Mouse (Mus musculus): Measurements from ENCODE around the gene C130050O18Rik. TPM values are rescaled to one million over a fixed set of nuclear protein-coding genes. Genes with fewer than 3 reads are reported as not detected.

C130050O18Rik gene
- polyA plus RNA-seq, 1 experiment = not detected

DNA sequence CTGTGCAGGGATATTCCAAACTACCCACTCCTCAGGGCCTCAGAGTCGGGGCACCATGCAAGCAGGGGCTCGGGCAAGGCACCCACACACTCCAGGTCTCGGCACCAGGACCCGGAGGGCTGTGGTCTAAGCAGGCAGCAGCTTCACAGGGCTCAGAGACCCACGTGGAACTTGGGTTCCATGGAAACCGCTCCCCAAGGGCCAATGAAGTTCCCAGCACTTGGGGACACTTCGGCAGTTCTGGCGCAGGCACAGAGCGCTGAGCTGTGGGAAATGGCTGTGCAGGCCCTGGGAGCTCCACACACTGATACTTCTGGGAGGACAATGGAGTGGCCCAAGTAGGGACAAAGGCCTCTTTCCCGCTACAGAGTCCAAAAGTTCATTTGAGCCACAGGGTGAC, 48.0 kb downstream of the C130050O18Rik start:
- no peaks in the 10 kb centered on the region; the same call in none of the 2 replicates for H3K4me1 ChIP-seq (ENCODE audit: control insufficient read depth)
- H3K36me3 ChIP-seq (ENCODE audit: control insufficient read depth) = peaks cover 23% of the 10 kb centered on the region
- H3K27me3 ChIP-seq (ENCODE audit: control insufficient read depth) = no peaks in the 10 kb centered on the region
- TF ChIP-seq TAL1 (IDR thresholded peaks at IDR 0.05; ENCODE audit: low read length) (no peak), GATA1 (IDR thresholded peaks at IDR 0.05; ENCODE audit: low read length) (no peak)
- no peaks in the 10 kb centered on the region for H3K9me3 ChIP-seq (ENCODE audit: control insufficient read depth, low read length)
- H3K4me3 ChIP-seq (replicated peaks) = no peak overlapping the region

DNA sequence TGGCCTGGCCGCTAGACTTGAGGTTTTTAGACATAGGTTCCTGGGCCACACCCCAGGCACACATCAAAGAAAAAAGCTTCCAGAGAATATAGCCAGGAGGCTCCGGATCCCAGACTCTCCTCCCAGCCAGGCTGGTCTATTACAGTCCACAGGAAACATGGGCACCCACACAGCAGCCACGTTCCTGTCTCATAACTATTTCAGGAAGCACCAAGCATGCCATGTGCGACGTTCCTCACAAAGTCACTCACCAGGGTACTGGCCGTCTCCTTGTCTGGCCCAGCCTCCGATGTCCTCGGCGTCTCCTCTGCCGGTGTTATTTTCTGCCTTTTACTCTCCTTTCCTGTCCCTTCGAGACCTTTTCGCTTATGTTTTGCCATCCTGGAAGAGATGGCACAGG, 50.1 kb downstream of the C130050O18Rik start:
- TF ChIP-seq GATA1 (IDR thresholded peaks at IDR 0.05; ENCODE audit: low read length) = no peak
- no peak for TF ChIP-seq TAL1 (IDR thresholded peaks at IDR 0.05; ENCODE audit: low read length)

DNA sequence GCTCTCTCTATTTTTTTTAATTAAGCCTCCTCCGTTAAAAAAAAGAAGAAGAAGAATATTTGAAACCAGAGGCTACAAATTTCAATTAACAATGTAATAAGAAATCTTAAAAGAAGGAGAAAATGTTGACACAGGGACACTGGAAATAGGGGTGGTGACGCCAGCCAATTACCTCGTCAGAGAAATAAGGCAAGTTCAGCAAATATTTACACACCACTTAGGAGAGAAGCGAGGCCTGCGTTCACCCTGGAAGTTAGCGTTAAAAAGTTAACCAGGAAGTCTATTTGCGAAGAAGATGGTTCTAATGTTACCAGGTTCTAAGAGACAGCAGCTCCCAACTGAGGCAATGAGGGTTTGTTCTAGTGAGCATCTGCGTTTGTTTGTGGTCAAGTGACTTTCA, 52.2 kb downstream of the C130050O18Rik start:
- no peak for TF ChIP-seq TAL1 (IDR thresholded peaks at IDR 0.05; ENCODE audit: low read length)
- TF ChIP-seq GATA1 (IDR thresholded peaks at IDR 0.05; ENCODE audit: low read length) = no peak
- Histone ChIP-seq H3K27me3 (ENCODE audit: control insufficient read depth) (no peaks in the 10 kb centered on the region), H3K9me3 (ENCODE audit: control insufficient read depth, low read length) (no peaks in the 10 kb centered on the region), H3K4me3 (replicated peaks) (no peak overlapping the region), H3K4me1 (ENCODE audit: control insufficient read depth) (peaks cover 21% of the 10 kb centered on the region), H3K36me3 (ENCODE audit: control insufficient read depth) (peaks cover 19% of the 10 kb centered on the region)

More for the DNA sequence above, 50.1 kb downstream of the C130050O18Rik start:
- Histone ChIP-seq H3K27me3 (ENCODE audit: control insufficient read depth) (no peaks in the 10 kb centered on the region), H3K9me3 (ENCODE audit: control insufficient read depth, low read length) (no peaks in the 10 kb centered on the region), H3K4me1 (ENCODE audit: control insufficient read depth) (peaks cover 11% of the 10 kb centered on the region), H3K4me3 (replicated peaks) (no peak overlapping the region), H3K36me3 (ENCODE audit: control insufficient read depth) (peaks cover 23% of the 10 kb centered on the region)

DNA sequence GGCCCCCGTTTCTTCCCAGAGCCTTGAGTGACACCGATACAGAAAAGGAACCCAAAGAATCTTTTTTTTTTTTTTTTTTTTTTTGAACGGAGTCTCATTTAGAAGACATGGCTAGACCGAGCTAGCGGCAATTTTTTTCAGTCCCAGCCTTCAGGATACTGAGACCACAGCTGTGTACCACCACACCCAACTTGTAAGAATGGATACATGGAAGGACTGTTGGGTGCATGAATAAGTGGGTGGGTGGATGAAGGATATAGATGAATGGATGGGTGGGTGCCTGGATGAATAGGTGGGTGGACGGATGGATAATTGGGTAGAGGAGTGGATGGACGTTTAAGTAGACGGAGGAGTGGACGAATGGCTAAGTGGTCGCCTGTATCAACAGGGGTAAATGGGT, 54.9 kb downstream of the C130050O18Rik start:
- Histone ChIP-seq H3K27me3 (ENCODE audit: control insufficient read depth) (no peaks in the 10 kb centered on the region), H3K36me3 (ENCODE audit: control insufficient read depth) (peaks cover 3% of the 10 kb centered on the region), H3K4me3 (replicated peaks) (peak overlapping the region; percentile 71), H3K4me1 (ENCODE audit: control insufficient read depth) (peaks cover 21% of the 10 kb centered on the region), H3K9me3 (ENCODE audit: control insufficient read depth, low read length) (no peaks in the 10 kb centered on the region)
- TF ChIP-seq TAL1 (IDR thresholded peaks at IDR 0.05; ENCODE audit: low read length) = no peak
- TF ChIP-seq GATA1 (IDR thresholded peaks at IDR 0.05; ENCODE audit: low read length) = no peak

DNA sequence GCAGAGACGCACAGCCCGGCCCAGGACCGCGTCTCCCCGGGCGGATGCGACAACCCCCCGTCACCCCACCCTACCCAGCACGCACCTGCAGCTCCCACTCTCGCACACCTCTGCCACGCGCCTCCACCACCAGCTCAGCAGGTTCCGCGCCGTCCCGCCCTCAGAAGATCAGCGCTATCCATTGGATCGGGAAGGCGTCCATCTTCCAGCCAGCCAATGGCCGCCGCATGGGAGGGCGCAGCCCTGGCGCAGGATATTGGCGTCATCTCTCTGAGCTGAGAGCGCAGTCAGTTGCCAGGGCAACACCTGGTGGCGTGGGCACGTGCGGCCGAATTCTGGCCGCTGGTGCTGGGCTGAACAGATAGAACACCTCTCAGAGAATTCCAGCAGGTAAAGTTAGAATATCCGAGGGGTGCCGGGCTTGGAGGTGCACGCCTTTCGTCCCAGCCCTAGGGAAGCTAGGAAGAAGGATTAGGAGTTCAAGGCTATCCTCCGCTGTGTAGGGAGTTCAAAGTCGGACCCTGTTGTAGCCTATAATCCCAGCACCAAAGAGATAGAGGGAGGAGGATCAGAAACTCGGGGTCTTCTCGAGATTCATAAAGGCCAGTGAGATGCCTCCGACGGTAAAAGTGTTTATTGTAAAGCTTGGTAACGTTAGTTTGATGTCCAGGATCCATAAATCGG, 55.4 kb downstream of the C130050O18Rik start, which contains the start of gene 3110082I17Rik:
Gene 3110082I17Rik, minus strand, starts transcription at position 144 of the 684 bp plus-strand sequence.
- no peak for TF ChIP-seq TAL1 (IDR thresholded peaks at IDR 0.05; ENCODE audit: low read length)
- no peak for TF ChIP-seq GATA1 (IDR thresholded peaks at IDR 0.05; ENCODE audit: low read length)
- Histone ChIP-seq H3K4me1 (ENCODE audit: control insufficient read depth) (peaks cover 21% of the 10 kb centered on the region), H3K27me3 (ENCODE audit: control insufficient read depth) (no peaks in the 10 kb centered on the region), H3K36me3 (ENCODE audit: control insufficient read depth) (no peaks in the 10 kb centered on the region), H3K4me3 (replicated peaks) (peak within 1 kb of the TSS; percentile 71), H3K9me3 (ENCODE audit: control insufficient read depth, low read length) (no peaks in the 10 kb centered on the region)

DNA sequence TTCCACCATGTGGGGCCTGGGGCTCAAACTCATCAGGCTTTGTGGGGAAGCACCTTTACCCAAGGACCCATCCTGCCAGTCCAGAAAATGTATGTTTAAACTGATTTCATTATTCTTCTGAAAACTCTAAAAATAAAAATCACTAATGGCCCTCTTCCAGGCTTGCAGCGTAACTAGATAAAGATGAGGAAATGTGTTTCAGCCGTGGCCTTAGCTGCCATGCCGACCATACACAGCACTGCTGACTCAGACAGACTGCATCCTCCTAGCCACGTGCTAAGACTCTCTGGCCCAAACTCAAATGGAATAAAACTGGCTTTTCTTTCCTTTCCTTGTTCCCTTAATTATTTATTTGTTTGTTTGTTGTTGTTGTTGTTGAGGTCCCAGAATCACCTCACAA, 59.8 kb downstream of the C130050O18Rik start:
- Histone ChIP-seq H3K36me3 (ENCODE audit: control insufficient read depth) (no peaks in the 10 kb centered on the region), H3K27me3 (ENCODE audit: control insufficient read depth) (no peaks in the 10 kb centered on the region), H3K4me1 (ENCODE audit: control insufficient read depth) (peaks cover 19% of the 10 kb centered on the region), H3K9me3 (ENCODE audit: control insufficient read depth, low read length) (no peaks in the 10 kb centered on the region), H3K4me3 (replicated peaks) (no peak overlapping the region)
- no peak for TF ChIP-seq TAL1 (IDR thresholded peaks at IDR 0.05; ENCODE audit: low read length)
- TF ChIP-seq GATA1 (IDR thresholded peaks at IDR 0.05; ENCODE audit: low read length) = no peak

Other genes with a start within 250 kb of the C130050O18Rik start
- gene Sun1, start 204.6 kb upstream of the C130050O18Rik start, polyA plus RNA-seq (2012) = 0.91 and 1.2 TPM in 2 replicates
- 15.9 and 17.2 TPM in 2 replicates for gene Get4, start 153.0 kb upstream of the C130050O18Rik start, polyA plus RNA-seq (2012)
- 0.13 and 0.17 TPM in 2 replicates for gene Adap1, start 79.7 kb upstream of the C130050O18Rik start, polyA plus RNA-seq (2012)
- gene Cox19, start 53.9 kb upstream of the C130050O18Rik start, polyA plus RNA-seq (2012) = 5.5 and 10.5 TPM in 2 replicates
- gene Cyp2w1, start 52.7 kb upstream of the C130050O18Rik start, polyA plus RNA-seq (2012) = 0.02 and 0.06 TPM in 2 replicates
- 8.1 and 9.7 TPM in 2 replicates for gene Gpr146, start 27.6 kb upstream of the C130050O18Rik start, polyA plus RNA-seq (2012)
- gene Gper1, start 17.9 kb downstream of the C130050O18Rik start, polyA plus RNA-seq (2012) = not detected in 2 replicates
- gene 3110082I17Rik, start 55.2 kb downstream of the C130050O18Rik start, polyA plus RNA-seq (2012) = 0.69 and 0.97 TPM in 2 replicates
- gene Zfand2a, start 79.3 kb downstream of the C130050O18Rik start, polyA plus RNA-seq (2012) = 0.60 and 0.61 TPM in 2 replicates
- gene Uncx, start 138.2 kb downstream of the C130050O18Rik start, polyA plus RNA-seq (2012) = not detected in 2 replicates

Measured in erythroblast, embryonic 14.5 days (primary cell).